Mouse (Mus musculus): ENCODE results near the gene Commd8.

DNA sequence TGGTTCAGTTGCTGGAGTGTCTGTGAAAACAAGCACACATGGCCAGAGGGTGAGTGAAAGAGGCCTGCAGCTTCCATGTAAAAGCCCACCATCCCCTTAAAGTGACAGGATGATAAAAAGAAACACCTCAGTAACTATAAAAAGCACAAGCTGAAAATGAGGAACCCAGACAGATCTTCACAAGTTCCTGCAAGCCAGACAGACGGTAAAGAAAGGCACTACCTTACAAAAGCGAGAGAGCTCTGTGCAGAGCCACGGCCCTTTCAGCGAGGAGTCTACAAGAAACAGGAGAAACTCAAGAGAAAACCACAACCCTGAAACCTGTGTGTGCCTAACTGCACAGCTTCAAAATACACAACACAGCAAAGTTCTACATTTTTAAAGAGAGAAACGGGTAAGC is 5.1 kb downstream of the Commd8 start:
- TF ChIP-seq POLR2A (IDR thresholded peaks at IDR 0.05; ENCODE audit: borderline replicate concordance, extremely low read depth, low read depth, low read length) (no peak), CTCF (IDR thresholded peaks at IDR 0.05; ENCODE audit: insufficient read depth, low read length) (no peak)
